Mouse (Mus musculus): ENCODE results near the gene Lhfpl2.

GRCm38 (mm10) chr13:94169325-94169916 is 111.8 kb downstream of the Lhfpl2 start:
- no peak for TF ChIP-seq EP300 (IDR thresholded peaks at IDR 0.05; ENCODE audit: low read depth)
- no peak for TF ChIP-seq CTCF (IDR thresholded peaks at IDR 0.05; ENCODE audit: low read depth)
